Mouse (Mus musculus) myocyte (in vitro differentiated cells): ENCODE results near the gene Acot8.

Source experiments
- CEBPB ChIP-seq: IDR thresholded peaks from 2 replicates; pipeline ENCODE4 v1.6.1; 2011; ENCODE audit warnings: mild to moderate bottlenecking, moderate library complexity; ENCODE audit not compliant: poor library complexity, insufficient read depth, severe bottlenecking
- E2F4 ChIP-seq: IDR thresholded peaks from one replicate; pipeline ENCODE4 v1.6.1; 2011; ENCODE audit warnings: mild to moderate bottlenecking, control low read depth, moderate library complexity; ENCODE audit not compliant: insufficient read depth
- MAX ChIP-seq: IDR thresholded peaks from one replicate; pipeline ENCODE4 v1.6.1; 2011; ENCODE audit warnings: low read depth, mild to moderate bottlenecking, control low read depth
- MYOD1 ChIP-seq, 3 experiments: IDR thresholded peaks; one replicate each; pipeline ENCODE4 v1.6.1; 2011; ENCODE audit warnings: control low read depth in 2 of 3, low read depth in 2 of 3, mild to moderate bottlenecking in 2 of 3, moderate library complexity in 1 of 3; ENCODE audit not compliant: insufficient read length in 2 of 3, control insufficient read depth in 1 of 3
- MYOG ChIP-seq, 3 experiments: IDR thresholded peaks; one replicate each; pipeline ENCODE4 v1.6.1; 2011; ENCODE audit warnings: control low read depth in 2 of 3, low read depth in 2 of 3, mild to moderate bottlenecking in 2 of 3; ENCODE audit not compliant: insufficient read length in 2 of 3, control insufficient read depth in 1 of 3, insufficient read depth in 1 of 3
- POLR2A ChIP-seq: IDR thresholded peaks from one replicate; pipeline ENCODE4 v1.6.1; 2011; ENCODE audit warnings: low read depth, mild to moderate bottlenecking, control low read depth, moderate library complexity; ENCODE audit not compliant: insufficient read length
- POLR2AphosphoS2 ChIP-seq: IDR thresholded peaks from one replicate; pipeline ENCODE4 v1.6.1; 2011; ENCODE audit warnings: low read depth, control low read depth; ENCODE audit not compliant: insufficient read length
- SRF ChIP-seq: IDR thresholded peaks from one replicate; pipeline ENCODE4 v1.6.1; 2011; ENCODE audit warnings: low read depth; ENCODE audit not compliant: control insufficient read depth, insufficient read length
- TCF12 ChIP-seq: IDR thresholded peaks from one replicate; pipeline ENCODE4 v1.6.1; 2011; ENCODE audit warnings: mild to moderate bottlenecking, control low read depth; ENCODE audit not compliant: poor library complexity, insufficient read depth, severe bottlenecking
- TCF3 ChIP-seq: IDR thresholded peaks from one replicate; pipeline ENCODE4 v1.6.1; 2011; ENCODE audit warnings: low read depth, control low read depth; ENCODE audit not compliant: insufficient read length

DNA sequence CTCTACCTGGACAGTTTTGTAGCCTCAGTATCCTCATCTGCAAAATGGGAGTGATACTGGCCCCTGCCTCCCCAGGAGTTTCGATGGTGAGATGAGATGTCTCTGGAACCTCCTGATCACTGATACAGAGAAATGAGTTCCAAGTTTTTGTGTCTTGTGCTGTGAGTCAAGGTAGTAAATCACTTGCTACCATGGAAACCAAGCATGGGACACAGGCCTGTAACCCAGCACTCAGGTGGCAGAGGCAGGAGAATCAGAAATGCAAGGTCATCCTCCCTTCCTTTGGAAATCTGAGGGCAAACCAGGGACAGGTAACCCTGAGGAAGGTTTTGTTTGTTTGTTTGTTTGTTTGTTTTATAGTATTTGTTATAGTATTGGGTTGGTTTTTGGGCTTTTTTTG, 24.4 kb upstream of the Acot8 start:
- no peak for TF ChIP-seq POLR2A
- TF ChIP-seq MAX: no peak
- TF ChIP-seq POLR2AphosphoS2: no peak
- TF ChIP-seq MYOG (IDR thresholded peaks at IDR 0.05; ENCODE audit: control insufficient read depth in 1 of 3, insufficient read depth in 1 of 3, insufficient read length in 2 of 3, low read depth in 2 of 3): no peak
- no peak for TF ChIP-seq TCF12
- TF ChIP-seq CEBPB: no peak
- no peak for TF ChIP-seq TCF3
- TF ChIP-seq E2F4: no peak
- TF ChIP-seq SRF: no peak
- no peak for TF ChIP-seq MYOD1 (IDR thresholded peaks at IDR 0.05; ENCODE audit: control insufficient read depth in 1 of 3, insufficient read length in 2 of 3, low read depth in 2 of 3)
